Mouse (Mus musculus) v-Abl transformed pro-B cells (cell line): Measurements from ENCODE around the gene Ankrd6.

ENCODE experiments used
- in situ Hi-C, 2 experiments: fragments of 400-800 bp; cut with MboI; formaldehyde crosslinking; loops; one replicate each; pipeline ENCODE4 v1.15.1; 2025; ENCODE audit not compliant: unreplicated experiment in 2 of 2

Ankrd6 gene

DNA sequence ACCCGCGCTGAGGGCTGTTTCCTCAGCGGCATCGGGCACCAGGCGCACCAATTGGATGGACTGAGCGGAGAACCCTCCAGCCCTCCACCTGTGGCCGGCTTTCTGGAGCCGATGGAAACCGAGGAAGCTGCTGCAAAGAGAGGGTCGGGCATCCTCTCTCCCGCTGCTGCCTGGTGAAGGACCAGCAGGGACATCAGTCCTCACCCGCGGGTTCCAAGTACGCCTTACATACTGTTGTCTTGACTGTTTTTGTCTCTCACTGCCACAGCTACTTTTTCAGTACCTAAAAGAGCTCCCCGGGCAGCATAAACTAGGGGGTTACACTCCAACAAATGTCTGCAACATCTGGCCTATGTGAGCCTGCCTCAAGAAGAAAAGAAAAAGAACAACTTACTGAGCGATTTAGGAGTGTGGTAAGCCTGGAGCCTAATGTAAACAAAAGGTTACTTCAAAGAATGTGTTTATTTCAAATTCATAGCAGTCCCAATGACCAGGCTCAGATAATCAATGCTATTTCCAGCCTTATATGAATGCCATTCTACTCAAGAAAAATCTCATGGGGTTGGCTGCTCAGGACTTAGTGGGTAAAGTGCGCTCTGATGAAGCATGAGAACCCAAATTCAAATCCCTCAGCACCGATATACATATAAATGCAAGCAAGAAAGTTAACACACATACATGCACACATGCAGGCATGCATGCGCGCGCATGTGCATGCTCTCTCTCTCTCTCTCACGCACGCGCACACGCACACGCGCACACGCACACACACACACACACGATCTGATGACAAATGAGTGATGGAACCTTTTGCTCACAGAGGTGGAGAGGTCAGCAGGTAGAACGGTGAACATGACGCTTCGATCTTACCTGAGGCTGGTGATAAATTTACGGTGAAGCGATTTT is 647 bp upstream of the Ankrd6 start:
- in situ Hi-C loops = loop anchor here (5.0 kb wide), 5 partner anchors 66 to 364 kb away; no protein-coding TSS in a partner anchor

DNA sequence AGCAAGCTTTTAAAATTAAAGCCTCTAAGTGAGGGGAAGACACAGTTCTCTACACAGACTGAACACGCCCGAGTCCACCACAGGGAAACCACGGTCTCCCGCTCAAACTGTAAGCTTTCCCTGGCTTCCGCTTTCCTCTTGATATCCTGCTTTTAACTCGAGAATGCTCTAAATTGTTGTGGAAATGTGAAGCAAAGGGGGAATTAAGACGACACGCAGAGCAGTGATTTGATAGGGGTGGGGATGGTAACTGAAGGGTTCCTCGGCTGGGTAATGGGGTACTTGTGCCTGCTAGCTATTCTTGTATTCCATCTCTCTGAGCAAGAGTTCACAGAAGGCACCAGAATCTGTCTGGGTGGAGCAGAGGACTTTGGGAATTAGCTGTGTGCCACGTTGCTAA is 1.9 kb downstream of the Ankrd6 start:
- in situ Hi-C loops = loop anchor here in 1 of 2 experiments (10.0 kb wide), 1 partner anchor 74 kb away; no protein-coding TSS in a partner anchor

DNA sequence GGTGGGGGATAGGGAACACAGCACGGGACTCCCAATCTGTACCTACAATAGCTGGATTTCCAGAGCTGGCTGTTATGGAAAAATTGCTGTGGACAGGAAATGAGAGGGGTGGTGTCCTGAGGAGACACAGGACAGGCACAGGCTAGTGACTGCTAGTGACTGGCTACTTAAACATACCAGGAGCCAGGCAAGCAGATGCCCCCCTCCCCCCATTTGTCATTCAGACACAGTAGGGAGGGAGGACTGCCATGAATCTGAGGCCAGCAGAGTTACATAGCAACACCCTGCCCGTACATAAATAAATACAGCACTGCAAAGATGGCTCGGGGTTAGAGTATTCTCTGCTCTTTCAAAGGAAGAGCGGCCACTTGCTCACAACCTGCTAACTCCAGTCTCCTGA is 3.0 kb downstream of the Ankrd6 start:
- in situ Hi-C loops = loop anchor here in 1 of 2 experiments (10.0 kb wide), 1 partner anchor 73 kb away; no protein-coding TSS in a partner anchor

DNA sequence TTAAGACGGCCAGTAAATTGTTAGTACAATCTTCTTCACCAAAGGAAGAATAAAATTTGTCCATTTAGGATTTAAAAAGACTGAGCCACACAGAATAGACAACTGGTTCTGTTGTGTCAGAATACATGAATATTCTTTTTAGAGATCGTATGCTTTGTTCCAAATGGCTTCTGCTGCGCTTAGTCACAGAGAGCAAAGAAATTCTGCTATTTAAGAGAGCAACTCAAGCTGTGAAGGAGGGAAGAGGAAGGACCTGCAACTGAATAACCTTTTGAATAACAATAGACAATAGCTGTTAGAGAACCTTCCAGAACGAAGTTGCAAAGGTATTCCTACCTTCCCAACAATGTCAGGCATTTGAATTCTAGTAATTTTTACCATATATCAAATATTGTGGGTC is 9.7 kb downstream of the Ankrd6 start:
- in situ Hi-C loops = loop anchor here (5.0 to 10.0 kb wide), 2 partner anchors 66 to 189 kb away; no protein-coding TSS in a partner anchor

DNA sequence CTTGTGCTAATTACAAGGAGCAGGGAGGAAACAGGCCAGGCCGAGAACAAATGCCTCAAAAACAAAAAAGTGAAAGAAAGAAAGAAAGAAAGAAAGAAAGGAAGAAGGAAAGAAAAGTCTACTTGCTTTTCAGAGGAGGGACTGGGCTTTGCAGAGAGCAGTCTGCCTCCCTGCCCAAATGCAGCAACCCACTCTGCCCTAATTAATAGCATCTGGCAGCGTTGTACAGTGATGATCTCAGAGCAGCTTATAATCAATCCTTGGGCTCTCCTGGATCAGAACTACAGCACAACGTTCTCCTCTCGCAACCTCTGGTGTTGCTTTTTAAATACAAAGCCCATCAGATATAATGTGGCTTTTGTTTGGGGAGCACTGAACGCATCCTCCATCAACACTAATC is 10.7 kb downstream of the Ankrd6 start:
- in situ Hi-C loops = loop anchor here (5.0 to 10.0 kb wide), 2 partner anchors 65 to 188 kb away; no protein-coding TSS in a partner anchor

DNA sequence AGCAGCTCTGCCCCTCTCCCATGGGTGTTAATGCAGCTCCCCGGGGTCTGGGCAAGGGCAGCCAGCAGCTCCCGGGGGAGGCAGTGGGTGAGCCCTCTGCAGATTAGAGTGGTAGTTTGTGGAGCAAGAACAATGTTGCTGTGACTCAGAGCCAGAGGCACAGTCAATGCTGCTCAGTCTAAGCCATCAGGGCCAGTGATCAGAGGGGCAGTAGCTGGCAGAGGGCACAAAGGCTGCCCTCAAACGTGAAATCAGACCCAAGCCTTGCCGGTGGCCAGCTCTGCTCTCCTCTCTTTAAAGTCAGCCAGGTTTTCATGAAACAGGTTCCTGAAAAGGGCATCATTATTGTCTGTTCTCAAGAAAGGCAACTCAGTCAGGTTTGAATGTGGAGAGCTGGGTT is 11.1 kb downstream of the Ankrd6 start:
- in situ Hi-C loops = no loop called here

DNA sequence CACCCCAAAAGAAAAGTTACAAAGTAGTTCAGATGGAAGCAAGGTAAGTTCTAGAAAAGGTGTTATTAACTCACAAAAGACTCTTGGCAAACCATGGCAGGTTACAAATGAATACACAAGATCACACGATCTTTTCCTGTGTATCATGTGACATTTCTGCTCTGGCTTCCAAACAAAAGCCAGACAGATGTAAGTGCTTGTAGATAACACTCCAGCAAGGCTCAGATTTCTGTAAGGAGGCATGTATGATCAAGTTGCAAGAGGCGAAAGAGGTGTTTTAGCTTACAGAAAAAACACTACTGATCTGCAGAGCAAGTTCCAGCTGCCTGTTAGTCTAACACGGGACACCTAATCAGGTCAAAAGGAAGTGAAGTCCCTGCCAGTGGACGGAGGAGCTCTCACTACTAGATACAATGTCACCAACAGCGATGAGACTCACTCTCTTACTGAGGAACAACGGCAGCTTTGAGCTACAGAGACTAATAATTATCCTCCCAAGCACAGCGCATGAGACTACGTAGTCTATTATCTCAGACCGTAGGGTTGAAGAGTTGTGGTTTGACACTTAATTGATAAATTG is 13.8 kb downstream of the Ankrd6 start:
- in situ Hi-C loops = no loop called here

DNA sequence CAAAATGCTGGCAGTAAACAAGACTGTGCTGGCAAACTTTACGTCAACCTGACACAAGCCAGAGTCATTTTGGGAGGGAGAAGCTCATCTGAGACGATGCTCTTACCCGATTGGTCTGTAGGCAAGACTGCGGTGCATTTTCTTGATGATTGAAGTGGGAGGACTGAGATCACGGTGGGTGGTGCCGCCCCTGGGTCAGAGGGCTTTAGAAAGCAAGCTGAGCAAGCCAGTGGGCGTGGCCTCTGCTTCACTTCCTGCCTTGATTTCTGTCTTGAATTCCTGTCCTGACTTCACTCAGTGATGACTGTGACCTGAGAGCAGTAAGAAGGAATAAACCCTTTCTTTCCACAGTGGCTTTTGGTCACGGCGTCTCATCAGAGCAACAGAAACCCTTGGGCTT is 18.6 kb downstream of the Ankrd6 start:
- in situ Hi-C loops = no loop called here

DNA sequence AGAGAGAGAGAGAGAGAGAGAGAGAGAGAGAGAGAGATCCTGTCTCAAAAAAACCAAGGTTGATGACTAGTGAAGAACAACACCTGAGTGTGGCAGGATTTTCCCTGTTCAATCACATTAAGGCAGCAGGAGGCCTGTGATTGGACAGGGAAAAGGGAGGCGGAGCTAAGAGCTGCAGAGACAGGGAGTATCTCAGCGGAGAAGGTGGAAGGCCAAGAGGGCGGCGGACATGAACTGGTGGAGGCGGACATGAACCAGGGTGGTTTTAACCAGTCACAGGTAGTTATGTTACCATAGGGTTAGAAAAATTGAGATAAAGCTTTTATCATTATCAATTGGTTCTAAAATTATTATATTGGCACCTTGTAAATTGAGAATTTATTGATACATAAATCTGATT is 20.9 kb downstream of the Ankrd6 start:
- in situ Hi-C loops = no loop called here

DNA sequence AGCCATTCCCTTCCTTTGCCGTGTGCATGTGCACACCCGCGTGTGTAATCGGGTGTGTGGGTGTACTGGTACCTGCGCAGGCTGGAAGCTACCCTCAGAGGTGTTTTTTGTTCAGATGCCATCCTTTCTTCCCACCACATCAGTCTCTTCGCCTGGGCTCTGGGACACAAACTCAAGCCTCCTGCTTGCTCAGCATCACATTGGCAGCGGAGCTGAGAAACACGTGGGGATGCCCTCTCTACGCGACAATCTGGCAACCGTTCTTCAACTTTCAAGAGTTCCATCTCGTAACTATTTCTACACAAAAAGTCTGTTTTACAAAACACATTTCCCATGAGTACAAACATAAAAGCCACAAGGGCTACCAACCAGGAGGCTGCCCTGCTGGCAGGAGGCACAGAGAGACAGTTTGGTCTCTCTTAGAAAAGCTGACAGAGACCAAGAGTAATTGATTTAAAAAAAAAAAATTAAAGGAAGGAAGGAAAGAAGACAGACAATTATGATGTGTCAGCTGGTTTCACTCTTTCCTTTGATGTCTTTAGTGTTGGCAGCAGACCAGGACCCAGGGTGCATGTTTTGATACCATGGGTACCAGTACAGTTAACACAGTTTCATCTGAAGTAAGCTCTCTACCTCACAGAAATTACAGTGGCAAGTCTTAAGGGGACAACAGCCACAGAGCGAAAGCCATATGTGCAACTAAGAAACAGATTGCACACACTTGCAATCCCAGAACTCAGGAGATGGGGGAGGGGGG is 21.8 kb downstream of the Ankrd6 start:
- in situ Hi-C loops = no loop called here

DNA sequence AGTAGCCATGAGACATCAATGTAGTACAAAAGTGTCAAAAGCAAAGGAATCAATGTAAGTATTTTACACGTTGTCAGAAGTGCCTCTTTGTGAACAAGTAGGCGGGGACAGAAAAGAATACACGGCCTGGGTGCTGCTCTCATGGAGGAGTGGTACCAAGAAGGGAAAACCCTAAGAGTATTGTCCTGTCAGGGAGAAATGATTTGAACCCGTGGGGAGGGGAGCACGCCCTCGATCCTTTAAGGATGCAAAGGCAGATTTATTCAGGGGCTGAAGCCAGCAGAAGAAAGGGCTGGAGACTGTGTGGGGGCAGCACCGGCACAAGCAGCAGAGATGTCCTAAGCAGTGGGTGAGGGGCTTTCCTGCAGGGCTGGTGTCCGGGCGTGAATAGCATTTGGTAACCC is 26.7 kb downstream of the Ankrd6 start:
- in situ Hi-C loops = no loop called here

DNA sequence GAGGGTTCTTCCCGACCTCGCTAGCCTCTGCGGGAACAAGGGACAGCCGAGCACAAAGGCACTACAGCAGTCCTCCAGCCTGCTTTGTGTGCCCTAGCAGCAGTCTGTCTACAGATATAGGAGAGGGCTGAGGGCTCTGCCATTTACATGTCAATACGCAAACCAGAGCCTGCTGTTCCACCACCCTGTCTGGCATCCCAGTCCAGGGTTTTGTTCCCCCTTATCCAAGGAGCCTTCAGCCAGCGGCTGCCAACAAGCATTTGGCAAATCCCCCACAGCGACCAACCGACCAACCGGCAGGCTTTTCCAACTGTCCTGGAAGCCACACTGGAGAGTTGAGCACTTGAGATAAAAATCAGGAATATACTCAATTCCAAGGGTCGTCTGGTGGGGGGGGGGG is 27.2 kb downstream of the Ankrd6 start:
- in situ Hi-C loops = no loop called here

DNA sequence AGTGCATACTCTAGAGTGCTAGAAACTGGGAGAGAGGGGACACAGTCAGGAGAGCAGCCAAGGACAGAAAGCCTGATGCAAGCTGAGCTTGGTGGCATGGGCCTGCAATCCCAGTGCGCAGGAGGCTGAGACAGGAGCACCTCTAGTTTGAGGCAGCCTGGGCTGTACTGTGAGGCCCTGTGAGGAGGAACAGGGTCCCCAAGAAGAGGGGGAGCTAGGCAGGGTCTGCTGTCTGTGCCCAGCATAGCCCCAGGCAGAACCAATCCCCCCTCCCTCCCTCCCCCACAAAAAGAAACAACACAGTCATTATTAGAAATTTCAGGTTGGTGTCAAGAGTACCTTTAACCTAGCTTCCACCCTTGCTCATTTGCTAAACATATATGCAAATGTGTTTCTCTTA is 27.8 kb downstream of the Ankrd6 start:
- in situ Hi-C loops = no loop called here

DNA sequence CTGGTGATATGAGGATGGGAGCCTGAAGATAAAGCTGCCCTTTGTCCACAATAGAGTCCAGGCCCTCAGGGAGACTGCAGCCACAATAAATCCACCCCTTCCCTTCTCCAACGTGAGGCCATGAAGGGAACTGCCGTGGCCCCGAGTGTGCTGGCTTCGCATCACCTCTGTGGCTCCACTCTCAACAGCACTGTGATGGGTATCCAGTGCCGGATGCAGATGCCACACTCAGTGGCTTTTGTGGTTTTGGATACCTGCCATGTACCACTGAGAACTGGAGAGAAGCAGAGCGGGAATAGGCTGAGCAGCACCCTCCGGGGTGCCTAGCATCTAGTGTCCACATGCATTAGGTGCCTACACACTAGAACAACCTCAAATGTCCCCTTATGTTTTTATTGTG is 29.8 kb downstream of the Ankrd6 start:
- in situ Hi-C loops = no loop called here

DNA sequence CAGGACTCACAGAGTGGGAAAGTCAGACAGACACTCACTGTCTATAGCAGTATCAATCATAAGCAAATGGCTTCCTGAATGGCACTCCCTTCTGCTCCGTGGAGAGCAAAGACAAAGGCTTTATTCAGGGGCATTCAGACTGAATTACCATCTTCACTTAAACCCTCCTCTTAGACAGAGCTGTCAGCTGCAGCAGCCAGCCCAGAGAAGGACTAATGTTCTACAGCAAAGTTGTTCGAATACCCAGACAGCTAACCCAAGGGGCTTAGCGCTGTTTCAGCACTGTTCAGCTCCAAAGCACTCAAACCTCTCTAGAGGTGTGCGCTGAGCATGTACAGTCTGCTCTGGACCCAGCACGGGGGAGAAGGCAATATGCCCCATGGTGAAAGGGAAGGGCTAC is 32.1 kb downstream of the Ankrd6 start:
- in situ Hi-C loops = no loop called here

DNA sequence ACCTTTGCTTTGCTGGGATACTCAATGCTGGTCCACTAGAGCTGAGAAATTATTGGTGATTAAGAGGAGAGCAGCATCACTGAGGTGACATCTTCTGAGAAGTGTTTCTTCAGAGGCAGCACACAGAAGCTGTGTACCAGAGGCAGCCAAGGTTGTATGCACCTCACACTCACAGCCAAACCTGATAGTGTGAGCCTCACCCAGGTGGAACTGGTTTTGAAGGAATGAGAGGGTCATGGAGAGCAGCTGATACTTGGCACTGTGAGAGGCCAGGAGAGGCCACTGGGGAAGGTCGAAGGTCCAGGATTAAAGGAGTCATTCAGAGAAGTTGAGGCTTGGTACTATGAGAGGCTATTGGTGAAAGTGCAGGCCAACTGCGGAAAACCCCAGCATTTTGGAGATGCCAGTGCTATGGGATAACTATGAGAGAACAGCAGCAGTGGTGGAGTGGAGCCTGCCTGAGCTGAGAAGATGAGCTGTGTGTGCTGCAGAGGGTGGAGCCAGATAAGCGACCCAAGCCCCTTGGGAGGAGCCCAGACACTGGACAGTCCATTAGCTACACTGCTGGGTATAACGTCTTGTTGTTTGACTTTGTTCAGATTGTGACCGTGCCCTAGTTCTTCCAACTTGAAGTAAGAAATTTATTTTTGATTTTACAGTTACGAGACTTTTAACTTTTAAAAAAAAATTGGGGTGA is 33.8 kb downstream of the Ankrd6 start:
- in situ Hi-C loops = no loop called here

DNA sequence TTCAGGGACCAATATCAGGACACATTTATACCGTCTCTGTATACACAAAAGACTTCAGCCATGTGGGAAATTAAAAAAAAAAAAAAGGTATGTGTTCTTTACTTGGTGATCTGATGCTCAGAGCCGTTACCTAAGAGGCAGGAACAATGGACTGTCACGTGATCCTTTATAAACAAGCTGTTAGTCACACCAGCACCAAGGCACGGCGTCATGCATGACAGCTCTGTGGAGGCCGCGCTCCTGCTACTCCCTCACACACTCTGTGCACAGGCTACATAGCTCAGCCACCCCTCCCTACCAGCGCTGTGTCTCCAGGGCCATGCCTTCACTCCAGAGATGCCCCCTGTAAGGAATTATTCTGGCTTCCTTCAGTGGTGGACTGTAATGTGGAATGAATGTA is 34.7 kb downstream of the Ankrd6 start:
- in situ Hi-C loops = no loop called here

DNA sequence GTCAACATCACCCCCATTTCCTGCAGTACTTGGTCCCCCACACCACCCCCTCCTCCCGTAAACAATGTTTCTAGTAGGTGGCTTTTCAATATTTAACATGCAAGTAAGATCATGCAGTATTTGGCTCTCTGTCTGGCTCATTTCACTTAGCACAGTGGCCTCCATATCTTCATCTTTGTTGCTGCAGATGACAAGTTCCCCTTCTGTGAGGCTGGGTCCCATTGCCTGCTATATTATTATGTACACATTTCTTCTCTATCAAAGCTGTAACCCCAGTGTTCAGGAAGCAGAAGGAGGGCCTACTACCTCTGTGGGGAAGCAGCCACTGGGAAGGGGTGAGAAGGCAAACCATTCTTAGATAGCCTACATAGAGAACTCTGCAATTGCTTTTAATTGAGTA is 40.6 kb downstream of the Ankrd6 start:
- in situ Hi-C loops = no loop called here

DNA sequence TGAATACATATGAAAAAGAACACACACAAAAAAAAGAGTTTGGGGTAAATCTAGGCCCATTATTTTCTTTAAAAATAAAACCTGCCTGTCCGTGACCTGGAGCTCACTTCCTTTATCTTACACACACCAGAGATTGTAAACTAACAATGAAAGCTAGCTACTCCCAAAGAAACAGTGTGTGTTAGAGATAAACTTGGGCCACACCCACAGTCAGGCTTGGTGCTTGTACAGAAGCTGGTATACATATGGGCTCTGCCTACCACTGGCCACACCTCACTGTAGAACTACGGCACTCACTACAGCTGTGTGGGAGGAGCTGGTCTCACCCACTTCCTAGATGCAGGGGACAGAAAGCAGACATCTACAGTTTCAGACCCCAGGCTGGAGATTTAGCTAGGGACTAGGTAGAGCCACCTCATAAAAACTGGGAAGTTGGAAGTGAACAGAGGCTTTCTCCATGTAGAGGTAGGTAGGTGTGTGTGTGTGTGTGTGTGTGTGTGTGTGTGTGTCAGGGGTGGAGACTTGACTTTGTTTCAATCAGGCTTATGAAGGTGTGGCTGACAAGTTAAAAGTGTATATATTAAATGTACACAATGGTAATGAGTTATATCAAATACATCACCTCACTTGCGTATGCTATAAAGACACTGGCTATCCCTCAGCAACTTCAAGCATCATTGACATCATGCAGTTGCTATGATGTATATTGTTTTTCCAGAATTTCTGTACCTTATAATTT is 41.2 kb downstream of the Ankrd6 start:
- in situ Hi-C loops = no loop called here

DNA sequence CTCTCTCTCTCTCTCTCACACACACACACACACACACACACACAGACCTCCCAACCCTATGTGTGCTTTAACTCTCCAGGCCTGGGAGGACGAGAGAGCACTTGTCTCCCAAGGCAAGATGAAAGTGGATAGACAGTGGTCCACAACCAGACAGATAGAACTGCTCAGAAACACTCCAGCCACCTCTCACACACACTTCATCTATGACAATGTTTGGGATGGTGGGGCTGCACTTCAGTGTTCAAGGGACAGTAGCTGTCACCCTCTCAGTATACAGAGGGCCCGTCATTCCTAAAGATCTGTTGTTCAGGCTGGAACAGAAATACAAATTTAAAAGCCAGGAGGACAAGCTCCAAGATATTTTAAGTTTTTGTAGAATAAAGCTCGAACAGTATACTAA is 43.0 kb downstream of the Ankrd6 start:
- in situ Hi-C loops = no loop called here
